Mouse (Mus musculus): Measurements from ENCODE around the gene Sumo2.

DNA sequence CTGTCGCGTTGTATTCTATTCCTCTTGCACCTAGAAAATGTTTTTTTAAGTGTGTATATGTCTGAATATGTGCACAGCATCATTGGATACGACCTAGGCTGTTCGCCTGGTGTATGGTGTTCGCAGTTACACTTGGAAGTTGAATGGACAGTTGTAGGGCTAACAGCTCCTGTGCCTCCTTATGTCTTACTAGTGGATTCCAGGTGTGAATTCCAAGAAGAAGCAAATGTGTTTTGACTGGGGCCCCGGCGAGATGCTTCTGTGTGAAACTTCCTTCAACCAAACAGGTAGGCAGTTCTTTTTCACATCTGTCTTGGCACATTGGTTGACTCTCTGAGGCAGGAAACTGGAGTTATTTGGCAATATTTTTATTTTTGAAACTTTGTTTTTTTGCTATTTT, 28.9 kb upstream of the Sumo2 start:
- TF ChIP-seq CTCF (IDR thresholded peaks at IDR 0.05; ENCODE audit: control insufficient read depth, insufficient read depth, insufficient replicate concordance, low read depth, low read length) (no peak), POLR2A (IDR thresholded peaks at IDR 0.05; ENCODE audit: control insufficient read depth, low read depth, low read length) (no peak)
